Mouse (Mus musculus) neural tube, embryonic 13.5 days (tissue): ENCODE results near the gene Aamp. TPM values are rescaled to one million over a fixed set of nuclear protein-coding genes. Genes with fewer than 3 reads are reported as not detected.
"Not testable (repeated sequence)": the region's sequence is repeated elsewhere in the genome, so short reads cannot be mapped to it uniquely, and the experiment has no call there.

Experiments used
- ATAC-seq: fragments of 200-750 bp; cut with Nextera tagmentation; 2 replicates; pipeline ENCODE4 v1.8.0; 2017; ENCODE audit warnings: low read depth, mild to moderate bottlenecking, moderate TSS enrichment, moderate library complexity
- H3K27ac ChIP-seq: fragments of 300-500 bp; sonication (generic); replicated peaks from 2 replicates; pipeline ENCODE4 v1.5.1; 2015; ENCODE audit warnings: moderate library complexity, mild to moderate bottlenecking, inconsistent platforms
- H3K27me3 ChIP-seq: fragments of 300-500 bp; sonication (generic); 2 replicates; pipeline ENCODE4 v1.6.1; 2015; ENCODE audit warnings: mild to moderate bottlenecking, inconsistent platforms
- H3K36me3 ChIP-seq: fragments of 300-500 bp; sonication (generic); 2 replicates; pipeline ENCODE4 v1.6.1; 2015; ENCODE audit warnings: mild to moderate bottlenecking, inconsistent platforms
- H3K4me1 ChIP-seq: fragments of 300-500 bp; sonication (generic); replicated peaks from 2 replicates; pipeline ENCODE4 v1.6.1; 2015; ENCODE audit warnings: inconsistent platforms
- H3K4me2 ChIP-seq: fragments of 300-500 bp; sonication (generic); 2 replicates; pipeline ENCODE4 v1.6.1; 2015; ENCODE audit warnings: inconsistent platforms, mild to moderate bottlenecking, moderate library complexity
- H3K4me3 ChIP-seq: fragments of 300-500 bp; sonication (generic); 2 replicates; pipeline ENCODE4 v1.5.1; 2015; ENCODE audit warnings: mild to moderate bottlenecking, inconsistent platforms
- H3K9ac ChIP-seq: fragments of 300-500 bp; sonication (generic); 2 replicates; pipeline ENCODE4 v1.6.1; 2015; ENCODE audit warnings: moderate library complexity, mild to moderate bottlenecking, inconsistent platforms
- H3K9me3 ChIP-seq: fragments of 300-500 bp; sonication (generic); 2 replicates; pipeline ENCODE4 v1.6.1; 2016; ENCODE audit warnings: inconsistent platforms
- WGBS: fragments of 180-500 bp; shearing (Covaris S2); methylation state at CpG from one replicate; pipeline ENCODE4 v1.1.7; 2015; 5-methylcytosine and 5-hydroxymethylcytosine counted together
- polyA plus RNA-seq: library from polyadenylated mRNA; unstranded; fragments of >200 nt; fragmentation: Nextera tagmentation; extraction: Ambion mirVana; gene quantifications from 2 replicates; pipeline ENCODE4 v1.2.1, GENCODE M21; 2015

The Aamp gene
- 195 and 200 TPM in 2 replicates for polyA plus RNA-seq

DNA sequence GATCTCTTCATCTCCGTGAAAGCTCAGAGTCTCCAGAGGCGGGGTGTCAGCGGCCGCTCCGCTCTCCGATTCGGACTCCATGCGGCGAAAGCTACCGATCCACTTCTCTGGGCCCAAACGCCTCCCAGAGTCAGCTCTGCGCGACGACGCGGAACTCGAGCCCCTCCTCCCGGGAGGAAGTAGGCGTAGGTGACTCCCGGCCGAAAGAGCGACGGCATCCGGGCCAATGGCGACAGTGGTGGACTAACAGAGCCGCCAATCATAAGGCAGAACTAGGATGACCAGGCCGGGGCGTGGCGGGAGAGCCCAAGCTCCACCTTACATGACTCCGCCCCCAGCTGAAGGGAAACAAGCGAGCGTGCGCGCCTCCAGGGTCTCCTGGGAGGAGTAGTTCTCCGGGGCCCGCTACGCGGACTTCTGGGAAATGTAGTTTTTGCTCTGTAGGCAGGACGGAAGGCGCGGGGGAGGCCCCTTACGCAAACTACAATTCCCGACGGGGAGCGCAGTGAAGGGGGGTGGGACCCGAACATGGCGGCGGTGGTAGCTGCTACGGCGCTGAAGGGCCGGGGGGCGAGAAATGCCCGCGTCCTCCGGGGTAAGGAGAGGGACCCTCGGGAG is at the start of gene Aamp, which contains the start of gene Pnkd:
Gene Aamp (minus strand): TSS at position 196 of the 618 bp plus-strand sequence.
Gene Pnkd (plus strand): TSS at position 388 of the 618 bp plus-strand sequence.
- Histone ChIP-seq H3K36me3 (peaks cover 49% of the 10 kb centered on the region), H3K27ac (peak within 1 kb of the TSS; percentile 82), H3K27me3 (no peaks in the 10 kb centered on the region), H3K4me2 (peak within 1 kb of the TSS; percentile 86), H3K9ac (peak within 1 kb of the TSS; percentile 87), H3K9me3 (no peaks in the 10 kb centered on the region), H3K4me1 (peaks cover 40% of the 10 kb centered on the region), H3K4me3 (peak within 1 kb of the TSS; percentile 79)
- WGBS, result under 1% methylated on average over 56 of the region's 56 CpGs
- peak; percentile 98 for ATAC-seq

DNA sequence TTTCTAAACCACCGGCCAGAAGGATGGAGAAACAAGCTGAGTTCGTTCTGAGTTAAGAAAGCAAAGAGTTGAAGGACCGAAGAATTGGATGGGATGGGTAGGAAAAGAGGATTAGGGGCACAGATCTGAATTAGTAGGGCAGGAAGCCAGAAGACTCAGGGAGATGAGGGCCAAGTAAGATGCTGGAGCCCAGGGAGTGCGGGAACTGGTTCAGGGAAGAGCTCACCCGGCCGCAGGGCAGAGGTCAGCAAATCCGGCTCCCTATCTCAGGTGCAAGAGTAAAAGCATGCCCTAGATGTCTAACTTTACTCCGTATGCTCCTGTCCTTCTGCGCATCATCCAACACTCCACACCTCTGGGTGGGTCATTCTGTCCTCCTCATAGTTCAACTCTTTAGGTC is 48.4 kb upstream of the Aamp start:
- H3K36me3 ChIP-seq, result peaks cover 12% of the 10 kb centered on the region
- H3K27ac ChIP-seq, result peak overlapping the region; percentile 86
- peak overlapping the region; percentile 79 for H3K4me2 ChIP-seq
- no peaks in the 10 kb centered on the region for H3K27me3 ChIP-seq
- no peaks in the 10 kb centered on the region for H3K9me3 ChIP-seq
- H3K4me3 ChIP-seq, result peak overlapping the region; percentile 51
- peak; percentile 15; the same call in 1 of the 2 replicates for ATAC-seq
- 5% methylated on average over 9 of the region's 9 CpGs for WGBS
- peak overlapping the region; percentile 78 for H3K9ac ChIP-seq
- peaks cover 22% of the 10 kb centered on the region for H3K4me1 ChIP-seq

DNA sequence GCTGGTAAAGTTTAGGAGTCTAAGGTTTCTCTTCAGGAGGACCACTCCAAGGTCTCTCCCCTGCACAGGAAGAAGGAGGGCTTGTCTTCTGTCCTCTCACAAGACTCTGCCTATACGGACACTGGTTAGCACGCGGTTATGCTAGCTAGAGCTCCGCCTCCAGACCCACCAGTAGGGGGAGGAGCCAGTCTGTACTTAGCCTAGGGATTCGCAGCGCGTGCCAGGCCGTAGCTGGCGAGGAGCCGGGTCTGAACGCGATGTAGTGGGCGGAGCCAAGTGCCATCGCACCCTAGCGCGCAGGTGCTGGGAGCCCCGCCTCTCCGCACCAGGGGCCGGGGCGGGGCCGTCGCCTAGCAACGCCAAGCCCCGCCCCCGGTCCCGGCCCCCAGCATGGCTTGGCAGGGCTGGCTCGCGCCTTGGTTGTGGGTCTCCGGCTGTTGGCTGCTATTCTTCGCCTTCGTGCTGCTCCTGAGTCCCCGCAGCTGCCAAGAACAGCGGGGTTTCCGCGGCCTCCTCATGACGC is 47.8 kb upstream of the Aamp start:
- Histone ChIP-seq H3K27ac (peak overlapping the region; percentile 86), H3K4me1 (peaks cover 22% of the 10 kb centered on the region), H3K27me3 (no peaks in the 10 kb centered on the region), H3K9me3 (no peaks in the 10 kb centered on the region), H3K4me2 (peak overlapping the region; percentile 79), H3K9ac (peak overlapping the region; percentile 78), H3K36me3 (peaks cover 15% of the 10 kb centered on the region), H3K4me3 (peak overlapping the region; percentile 51)
- 0% methylated on average over 36 of the region's 36 CpGs for WGBS
- peak; percentile 98 for ATAC-seq

DNA sequence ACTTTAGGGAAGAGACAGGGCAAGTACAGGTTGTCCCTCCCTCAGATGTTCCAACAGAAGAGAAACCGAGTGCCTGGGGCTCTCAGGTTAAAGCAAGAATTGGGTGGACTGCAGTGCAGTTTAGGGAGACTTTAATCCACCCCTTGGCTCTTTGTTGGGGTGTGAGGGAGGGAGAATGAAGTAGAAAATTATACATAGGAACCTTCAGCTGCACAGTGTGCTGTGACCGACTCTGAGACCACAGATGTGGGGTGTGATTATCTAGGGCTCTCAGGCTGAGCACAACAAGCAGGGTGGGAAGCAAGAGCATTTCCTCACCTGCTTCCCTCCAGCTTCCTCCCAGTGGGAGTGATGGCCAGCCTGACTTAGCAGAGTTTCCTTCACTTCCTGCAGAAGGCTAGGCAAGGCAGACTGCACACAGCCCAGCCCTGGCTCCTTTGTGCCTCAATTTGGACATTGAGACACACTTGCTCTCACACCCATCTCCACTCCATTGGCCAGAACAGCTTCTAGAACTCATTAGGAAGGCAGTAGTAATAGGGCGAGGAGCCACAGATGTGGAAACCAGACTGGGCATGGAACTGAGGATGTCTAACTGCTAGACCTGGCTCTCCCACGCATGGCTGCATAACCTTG is 46.6 kb upstream of the Aamp start:
- peak overlapping the region; percentile 86 for H3K27ac ChIP-seq
- H3K4me3 ChIP-seq, result no peak overlapping the region
- 85% methylated on average over 4 of the region's 4 CpGs for WGBS

DNA sequence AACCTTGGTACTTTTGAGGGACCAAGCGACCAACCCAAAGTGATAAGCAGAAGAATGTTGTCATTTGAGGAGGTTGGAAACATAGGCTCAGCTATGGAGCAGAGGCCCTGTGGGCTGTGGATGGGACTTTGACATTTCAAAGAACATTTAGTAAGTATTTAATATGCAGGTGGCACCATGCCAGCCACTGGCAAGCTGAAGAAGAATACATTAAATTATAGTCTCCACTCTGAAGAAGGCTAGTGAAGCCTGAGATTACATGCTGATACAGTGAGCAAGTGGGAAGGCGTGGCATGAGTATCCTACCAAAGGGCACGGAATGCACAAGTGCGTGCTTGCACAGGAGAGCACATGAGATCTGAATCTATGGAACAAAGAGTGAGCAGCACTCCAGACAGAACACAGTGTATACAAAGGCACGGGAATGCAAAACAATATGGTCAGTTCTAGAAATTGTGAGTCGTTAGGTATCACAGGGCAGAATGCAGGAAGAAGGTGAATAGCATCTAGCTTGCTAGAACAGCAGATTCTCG is 45.4 kb upstream of the Aamp start:
- Histone ChIP-seq H3K4me3 (no peak overlapping the region), H3K9me3 (no peaks in the 10 kb centered on the region), H3K4me2 (no peak overlapping the region), H3K4me1 (peaks cover 22% of the 10 kb centered on the region), H3K9ac (no peak overlapping the region), H3K27me3 (no peaks in the 10 kb centered on the region), H3K27ac (no peak overlapping the region), H3K36me3 (peaks cover 15% of the 10 kb centered on the region)
- WGBS, result 82% methylated on average over 7 of the region's 7 CpGs
- no peak for ATAC-seq

More for the DNA sequence above, 46.6 kb upstream of the Aamp start:
- Histone ChIP-seq H3K4me1 (peaks cover 22% of the 10 kb centered on the region), H3K4me2 (no peak overlapping the region), H3K9me3 (no peaks in the 10 kb centered on the region), H3K9ac (no peak overlapping the region), H3K27me3 (no peaks in the 10 kb centered on the region), H3K36me3 (peaks cover 15% of the 10 kb centered on the region)
- no peak for ATAC-seq

DNA sequence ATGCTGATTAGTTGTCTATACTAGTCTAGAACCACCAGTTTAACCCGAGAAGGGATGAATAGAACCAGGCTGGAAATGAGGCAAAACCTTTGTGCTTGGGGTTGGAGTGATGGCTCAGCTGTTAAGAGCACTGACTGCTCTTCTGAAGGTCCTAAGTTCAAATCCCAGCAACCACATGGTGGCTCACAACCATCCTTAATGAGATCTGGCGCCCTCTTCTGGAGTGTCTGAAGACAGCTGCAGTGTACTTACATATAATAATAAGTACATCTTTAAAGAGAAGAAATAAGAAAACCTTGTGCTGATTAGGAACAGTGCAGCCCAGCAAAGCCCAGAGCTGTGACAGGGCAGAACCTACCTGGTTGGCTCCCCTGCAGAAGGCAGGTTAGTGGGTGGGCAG is 42.4 kb upstream of the Aamp start:
- H3K36me3 ChIP-seq, result peaks cover 15% of the 10 kb centered on the region
- not testable (repeated sequence) for H3K4me2 ChIP-seq, ATAC-seq, H3K9ac ChIP-seq, H3K27ac ChIP-seq, H3K27me3 ChIP-seq, H3K4me3 ChIP-seq, H3K9me3 ChIP-seq, H3K4me1 ChIP-seq
- WGBS, result 71% methylated on average over 2 of the region's 2 CpGs

DNA sequence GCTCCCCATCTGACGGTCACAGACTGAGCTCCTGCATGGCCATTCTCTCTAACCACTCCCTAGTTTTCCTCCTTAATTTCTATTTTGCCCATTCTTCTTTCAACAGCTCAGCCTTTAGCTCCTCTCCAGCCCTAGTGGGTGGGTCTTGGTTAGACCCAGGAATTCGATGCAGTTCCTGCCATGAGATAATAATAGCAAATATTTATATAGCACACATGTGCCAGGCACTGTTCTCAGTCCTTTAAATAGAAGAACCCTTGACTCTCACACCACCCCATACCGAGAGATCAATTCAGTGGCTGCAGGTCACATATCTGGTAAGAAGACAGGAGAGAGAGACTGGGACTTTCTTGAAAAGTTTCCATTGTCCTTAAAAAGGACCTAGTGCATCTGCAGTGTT is 36.9 kb upstream of the Aamp start:
- H3K4me2 ChIP-seq, result no peak overlapping the region
- H3K4me1 ChIP-seq, result peaks cover 4% of the 10 kb centered on the region; the same call in 1 of the 2 replicates
- 89% methylated on average over 3 of the region's 3 CpGs for WGBS
- no peaks in the 10 kb centered on the region for H3K27me3 ChIP-seq
- H3K9ac ChIP-seq, result no peak overlapping the region
- H3K27ac ChIP-seq, result no peak overlapping the region
- no peaks in the 10 kb centered on the region for H3K36me3 ChIP-seq
- no peak for ATAC-seq
- H3K4me3 ChIP-seq, result no peak overlapping the region
- H3K9me3 ChIP-seq, result no peaks in the 10 kb centered on the region

DNA sequence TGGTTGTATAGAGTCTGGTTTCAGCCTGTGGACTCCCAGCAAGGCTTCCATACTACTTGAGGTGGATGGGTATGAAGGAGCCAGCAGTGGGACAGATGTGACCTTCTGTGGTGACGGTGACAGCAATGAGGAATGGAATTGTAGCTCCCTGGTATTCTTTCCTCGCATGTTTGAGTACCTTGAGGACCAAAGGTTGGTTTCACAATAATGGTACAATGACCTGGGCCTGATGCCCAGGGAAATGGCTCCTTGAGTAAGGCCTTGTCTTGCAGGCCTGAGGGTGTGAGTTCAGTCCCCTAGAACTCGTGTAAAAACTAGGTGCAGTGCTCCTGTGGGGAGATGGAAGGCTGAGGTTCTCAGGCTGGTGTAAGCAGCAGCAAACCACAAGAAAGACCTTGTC is 34.2 kb upstream of the Aamp start:
- H3K9me3 ChIP-seq, result no peaks in the 10 kb centered on the region
- no peaks in the 10 kb centered on the region for H3K36me3 ChIP-seq
- H3K4me3 ChIP-seq, result no peak overlapping the region
- no peak overlapping the region for H3K27ac ChIP-seq
- H3K4me1 ChIP-seq, result peaks cover 4% of the 10 kb centered on the region; the same call in 1 of the 2 replicates
- no peaks in the 10 kb centered on the region for H3K27me3 ChIP-seq
- ATAC-seq, result no peak
- WGBS, result 86% methylated on average over 3 of the region's 3 CpGs
- no peak overlapping the region for H3K9ac ChIP-seq
- no peak overlapping the region for H3K4me2 ChIP-seq

DNA sequence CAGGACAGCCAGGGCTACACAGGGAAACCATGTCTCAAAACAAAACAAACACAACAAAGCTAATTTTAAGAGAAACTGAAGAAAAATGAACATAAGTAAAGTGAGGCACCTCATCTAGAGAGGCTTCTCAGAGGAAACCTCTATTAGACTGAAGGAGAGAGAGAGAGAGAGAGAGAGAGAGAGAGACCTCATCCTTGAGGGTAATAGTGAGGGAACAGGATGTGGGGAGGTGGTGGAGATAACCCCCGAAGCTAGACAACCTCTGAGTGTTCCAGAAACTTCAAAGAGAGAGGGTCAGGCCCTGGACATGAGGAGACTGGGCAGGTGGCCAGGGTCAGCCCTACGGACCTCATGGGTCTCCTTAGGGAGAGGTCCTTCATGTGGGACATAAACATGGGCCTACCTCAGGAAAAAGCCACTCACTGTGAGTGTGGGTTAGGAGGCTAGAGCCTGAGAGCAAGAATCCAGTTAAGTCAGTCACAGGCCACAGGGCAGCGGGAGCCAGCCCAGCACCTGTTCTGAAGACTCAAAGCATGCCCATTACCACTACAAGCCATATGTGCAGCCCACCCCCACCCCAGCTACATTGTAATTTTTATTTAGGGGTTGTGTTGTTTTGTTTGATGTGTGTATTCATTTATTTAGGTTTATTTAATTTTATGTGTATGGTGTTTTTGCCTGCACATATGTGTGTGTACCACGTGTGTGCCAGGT is 31.7 kb upstream of the Aamp start:
- Histone ChIP-seq H3K27me3 (no peaks in the 10 kb centered on the region), H3K4me3 (no peak overlapping the region), H3K9ac (no peak overlapping the region), H3K36me3 (no peaks in the 10 kb centered on the region), H3K4me2 (no peak overlapping the region), H3K4me1 (peaks cover 4% of the 10 kb centered on the region; the same call in 1 of the 2 replicates), H3K9me3 (no peaks in the 10 kb centered on the region), H3K27ac (no peak overlapping the region)
- 86% methylated on average over 4 of the region's 4 CpGs for WGBS
- ATAC-seq, result no peak

DNA sequence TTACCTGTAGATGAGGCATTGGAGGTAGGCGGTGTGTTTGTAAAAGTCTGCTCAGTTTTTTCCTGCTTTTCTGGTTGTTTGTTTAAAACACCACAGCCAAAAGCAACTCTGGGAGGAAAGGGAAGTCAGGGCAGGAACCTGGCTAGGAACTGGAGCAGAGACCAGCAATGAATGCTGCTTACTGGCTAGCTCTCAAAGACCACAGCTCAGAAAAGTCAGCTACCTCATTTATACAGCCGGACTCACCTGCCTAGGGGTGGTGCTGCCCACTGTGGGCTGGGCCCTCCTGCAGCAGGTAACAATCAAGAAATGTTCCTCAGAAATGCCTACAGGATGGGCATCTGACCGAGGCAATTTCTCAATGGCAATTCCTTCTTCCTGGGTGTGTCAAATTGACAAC is 30.3 kb upstream of the Aamp start:
- 90% methylated on average over 3 of the region's 3 CpGs for WGBS
- no peak overlapping the region for H3K27ac ChIP-seq
- H3K36me3 ChIP-seq, result no peaks in the 10 kb centered on the region
- no peak for ATAC-seq
- no peaks in the 10 kb centered on the region for H3K27me3 ChIP-seq
- H3K9me3 ChIP-seq, result no peaks in the 10 kb centered on the region
- H3K4me2 ChIP-seq, result no peak overlapping the region
- no peak overlapping the region for H3K4me3 ChIP-seq
- H3K9ac ChIP-seq, result no peak overlapping the region
- peaks cover 4% of the 10 kb centered on the region; the same call in 1 of the 2 replicates for H3K4me1 ChIP-seq

DNA sequence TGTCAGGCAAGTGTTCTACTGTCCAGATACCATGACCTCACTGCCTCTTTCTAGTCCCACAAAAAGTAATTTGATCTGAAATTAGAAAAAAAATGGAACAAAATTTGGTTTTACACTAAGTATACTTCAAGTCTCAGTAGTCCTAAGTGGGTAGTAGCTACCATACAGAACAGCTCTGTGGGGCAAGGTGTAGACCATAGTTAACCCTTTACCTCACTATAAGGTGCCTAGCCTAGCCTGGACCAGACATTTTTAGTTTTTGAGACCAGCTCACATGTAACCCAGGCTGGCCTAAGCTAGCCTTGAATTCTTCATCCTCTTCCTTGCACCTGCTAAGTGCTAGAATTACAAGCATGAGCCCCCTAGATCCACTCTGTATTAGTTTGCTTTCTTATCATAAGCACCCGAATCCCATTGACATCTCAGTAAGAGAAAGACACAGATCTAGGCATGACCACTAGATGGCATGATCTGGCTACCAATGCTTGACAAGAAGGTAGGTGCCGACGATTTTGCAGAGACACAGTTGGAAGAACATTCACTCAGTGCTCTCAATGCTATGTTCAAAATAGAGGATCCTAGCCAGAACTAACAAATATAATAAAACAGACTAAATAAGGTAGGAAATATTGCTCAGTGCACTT is 28.6 kb upstream of the Aamp start:
- ATAC-seq, result peak; percentile 59; the same call in 1 of the 2 replicates
- H3K4me3 ChIP-seq, result no peak overlapping the region
- no peaks in the 10 kb centered on the region for H3K36me3 ChIP-seq
- H3K9ac ChIP-seq, result no peak overlapping the region
- H3K4me1 ChIP-seq, result peaks cover 4% of the 10 kb centered on the region; the same call in 1 of the 2 replicates
- WGBS, result 3% methylated on average over 3 of the region's 3 CpGs
- H3K4me2 ChIP-seq, result no peak overlapping the region
- H3K9me3 ChIP-seq, result no peaks in the 10 kb centered on the region
- no peaks in the 10 kb centered on the region for H3K27me3 ChIP-seq
- no peak overlapping the region for H3K27ac ChIP-seq
